Mouse (Mus musculus): ENCODE measurements around the gene Tfcp2.

DNA sequence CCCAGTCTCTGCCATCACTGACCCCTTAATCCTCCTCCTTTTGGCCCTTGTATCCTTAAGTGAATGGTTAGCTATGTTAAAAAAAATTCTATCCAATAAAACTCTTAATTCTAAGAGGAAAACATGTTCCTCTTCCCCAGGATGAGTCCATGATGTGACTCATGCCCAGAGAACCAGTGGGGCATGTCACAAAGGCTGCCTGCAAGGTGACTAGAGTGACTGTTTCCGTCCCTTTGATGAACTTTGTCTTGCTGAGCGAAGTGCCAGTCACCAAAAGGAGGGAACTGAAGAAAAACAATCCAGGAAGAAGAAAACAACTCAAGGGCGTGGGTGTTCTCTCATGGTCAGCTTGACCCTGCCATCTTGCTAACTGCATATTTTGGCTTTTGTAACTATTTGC is 17.4 kb upstream of the Tfcp2 start:
- TF ChIP-seq POLR2A (IDR thresholded peaks at IDR 0.05; ENCODE audit: low read depth, low read length) (no peak), CTCF (IDR thresholded peaks at IDR 0.05; ENCODE audit: extremely low read depth, insufficient read length, insufficient replicate concordance, low read depth, low read length) (no peak)

Measured in small intestine, adult 2 months (tissue).